Mouse (Mus musculus) neutrophil, adult 5-6 weeks (primary cell): ENCODE data around the gene Unc80. TPM values are rescaled to one million over a fixed set of nuclear protein-coding genes. Genes with fewer than 3 reads are reported as not detected.

Experiments used
- ATAC-seq: fragments of 151-379, 151-347 bp; 2 replicates; pipeline ENCODE4 v1.8.0; 2017; ENCODE audit warnings: mild to moderate bottlenecking, moderate TSS enrichment; ENCODE audit not compliant: insufficient number of reproducible peaks, poor library complexity, low FRiP score, severe bottlenecking; ENCODE audit errors: extremely low read depth
- total RNA-seq: library from RNA; stranded (forward); fragments of 200-1000 nt; gene quantifications from 2 replicates; pipeline ENCODE4 v1.2.3, GENCODE M21; 2017

The Unc80 gene
- not detected in 2 replicates for total RNA-seq

DNA sequence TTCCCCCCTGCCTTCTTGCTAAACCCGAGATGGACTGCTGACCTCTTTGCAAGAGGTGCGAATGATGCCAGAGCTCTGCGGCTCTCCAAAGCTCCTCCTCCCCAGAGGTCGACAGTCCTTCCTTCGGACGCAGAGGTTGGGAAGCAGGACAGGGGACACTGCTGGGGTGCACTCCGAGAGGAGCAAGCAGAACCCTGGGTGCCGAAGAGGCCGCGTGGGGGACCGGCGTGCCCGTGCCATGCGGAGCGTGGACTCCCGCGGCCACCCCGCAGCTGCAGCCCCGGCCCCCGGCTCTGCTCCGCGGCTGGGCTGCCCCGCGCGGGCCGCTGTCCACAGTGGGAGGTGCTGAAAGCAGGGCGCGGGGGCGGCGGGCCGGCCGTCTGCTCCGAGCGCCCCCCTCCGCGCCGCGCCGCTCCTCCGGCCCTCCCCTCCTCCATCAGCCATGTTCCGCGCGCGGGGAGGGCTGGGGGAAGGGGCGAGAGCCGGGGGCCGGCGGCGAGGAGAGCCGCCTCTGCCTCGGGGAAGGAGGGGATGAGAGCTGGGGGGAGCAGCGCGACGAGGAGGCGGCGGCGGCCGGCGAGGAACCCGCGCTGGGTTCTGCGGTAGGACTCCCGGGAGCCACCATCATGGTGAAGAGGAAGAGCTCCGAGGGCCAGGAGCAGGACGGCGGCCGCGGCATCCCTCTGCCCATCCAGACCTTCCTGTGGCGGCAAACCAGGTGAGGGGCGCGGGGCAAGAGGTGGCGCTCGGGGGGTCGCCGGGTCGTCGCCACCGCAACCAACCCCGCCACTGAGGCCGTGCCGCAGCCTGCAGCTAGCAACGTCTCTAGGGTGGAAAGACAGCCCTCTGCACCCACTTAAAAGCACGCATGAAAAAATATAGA lies at the start of gene Unc80:
Unc80 (plus strand) TSS at position 547 of the 883 bp plus-strand sequence.
- ATAC-seq = no peak

GRCm38 (mm10) chr1:66426073-66426472 lies 42.1 kb upstream of the Unc80 start:
- ATAC-seq = no peak

GRCm38 (mm10) chr1:66430962-66431361 lies 37.2 kb upstream of the Unc80 start:
- ATAC-seq = no peak

DNA sequence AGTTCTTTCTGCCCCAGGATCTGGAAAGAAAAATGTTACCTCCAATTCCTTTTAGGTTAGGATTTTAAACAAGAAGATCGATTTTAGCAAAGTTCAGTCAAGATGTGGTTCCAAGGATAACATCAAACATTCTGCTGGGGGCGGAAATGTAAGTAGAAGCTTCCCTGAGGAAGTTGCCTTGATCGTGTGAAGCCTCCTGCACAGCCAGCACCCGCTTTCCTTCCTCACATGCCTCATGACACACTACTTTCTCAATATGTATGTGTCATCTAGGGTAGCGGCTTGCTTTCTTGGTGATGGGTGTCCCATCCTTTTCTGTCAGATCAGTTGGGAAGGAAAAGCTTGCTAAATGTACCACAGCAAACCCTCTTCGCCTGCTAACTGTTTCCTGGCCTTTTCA lies 36.7 kb upstream of the Unc80 start:
- ATAC-seq = no peak

DNA sequence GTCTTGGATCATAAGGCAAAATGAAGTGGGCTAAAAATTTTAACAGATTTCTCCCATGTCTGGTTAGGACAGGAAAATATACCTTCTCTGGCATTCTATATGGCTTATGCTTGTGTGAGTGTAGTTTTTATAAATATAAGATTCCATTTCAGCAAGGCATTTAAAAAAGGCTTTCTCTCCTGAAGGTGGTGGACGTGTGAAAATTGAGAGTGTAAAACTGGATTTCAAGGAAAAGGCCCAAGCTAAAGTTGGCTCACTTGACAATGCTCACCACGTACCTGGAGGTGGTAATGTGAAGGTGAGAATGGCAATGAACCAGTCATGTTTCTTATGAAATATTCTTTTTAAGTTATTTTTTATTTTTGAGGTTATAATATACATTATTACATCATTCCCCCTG lies 30.1 kb upstream of the Unc80 start:
- ATAC-seq = no peak

- no peak for ATAC-seq
Measured at GRCm38 (mm10) chr1:66442922-66443321, 25.2 kb upstream of the Unc80 start.

GRCm38 (mm10) chr1:66449471-66449870 lies 18.7 kb upstream of the Unc80 start:
- ATAC-seq = no peak

GRCm38 (mm10) chr1:66456580-66456979 lies 11.6 kb upstream of the Unc80 start:
- no peak for ATAC-seq

- no peak for ATAC-seq
Measured at GRCm38 (mm10) chr1:66457747-66458146, 10.4 kb upstream of the Unc80 start.

- no peak for ATAC-seq
Measured at GRCm38 (mm10) chr1:66459394-66459793, 8.8 kb upstream of the Unc80 start.

DNA sequence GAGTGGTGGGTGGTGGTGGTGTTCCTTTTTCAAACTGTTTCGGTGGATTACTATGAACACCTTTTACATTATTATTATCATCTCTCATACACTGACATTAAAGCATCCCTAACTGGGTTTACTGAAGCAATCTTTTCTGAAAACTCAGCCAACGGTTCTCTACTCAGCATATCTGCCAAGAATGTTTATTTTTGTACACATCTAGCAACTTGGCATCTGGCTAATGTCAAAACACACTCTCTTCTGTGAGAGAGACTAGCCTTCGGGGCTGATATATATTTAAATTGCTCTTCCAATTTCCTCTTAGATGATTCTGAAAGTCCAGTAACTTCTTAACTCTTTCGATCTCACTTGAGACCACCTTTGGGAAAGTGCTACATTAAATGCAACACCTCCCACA lies 7.3 kb upstream of the Unc80 start:
- ATAC-seq = no peak

GRCm38 (mm10) chr1:66468704-66469020 lies 495 bp downstream of the Unc80 start:
- ATAC-seq = no peak

DNA sequence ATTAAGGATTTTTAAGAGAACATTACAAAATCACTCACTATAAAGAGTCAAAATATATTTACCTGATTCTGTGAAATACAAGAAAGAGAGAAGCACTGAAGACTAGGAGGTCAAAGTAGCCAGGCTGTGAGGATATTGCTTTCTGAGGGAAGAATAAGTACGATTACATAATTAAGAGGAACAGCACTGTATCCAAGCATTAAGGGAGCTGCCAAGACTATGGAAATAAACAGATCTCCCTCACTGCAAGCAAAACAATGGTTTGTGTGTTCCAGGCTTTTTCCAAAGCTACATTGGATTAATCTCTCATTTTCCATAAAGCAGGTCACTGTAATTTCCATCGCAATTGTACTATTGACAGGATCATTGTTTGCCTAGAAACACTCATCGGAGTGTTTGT lies 14.6 kb downstream of the Unc80 start:
- ATAC-seq = no peak

- ATAC-seq = no peak
Measured at GRCm38 (mm10) chr1:66493064-66493463, 24.9 kb downstream of the Unc80 start.

DNA sequence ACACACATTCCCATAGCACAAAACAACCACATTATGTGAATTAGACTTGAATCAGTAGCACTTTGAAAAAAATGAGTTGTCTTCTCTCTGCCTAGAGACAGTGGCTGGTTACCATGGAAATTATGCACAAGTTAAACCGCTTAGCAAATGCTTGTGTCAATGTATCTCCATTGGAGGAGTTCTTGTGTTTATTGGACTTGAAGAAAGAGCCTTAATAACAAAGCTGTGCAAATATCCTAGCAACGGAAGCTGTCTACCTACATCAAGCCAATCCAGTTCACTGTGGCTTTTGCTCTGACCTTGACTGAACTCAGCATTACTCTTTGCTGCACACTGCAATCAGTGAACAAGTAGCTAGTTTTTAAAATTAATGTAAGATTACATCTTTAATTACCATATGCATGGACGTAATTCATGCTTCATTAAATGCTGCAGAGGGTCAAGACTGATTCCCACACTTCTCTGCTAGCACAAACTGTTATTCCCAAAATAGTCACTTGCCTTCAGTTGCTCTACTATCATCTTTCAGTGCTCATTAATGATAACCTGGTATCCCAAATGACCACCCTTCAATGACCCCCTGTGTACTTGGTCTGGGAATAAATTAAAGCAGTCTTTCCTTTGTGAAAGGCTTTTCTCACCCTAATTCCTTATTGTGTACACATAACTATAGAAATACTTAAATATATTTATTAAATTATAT lies 27.3 kb downstream of the Unc80 start:
- ATAC-seq = no peak

DNA sequence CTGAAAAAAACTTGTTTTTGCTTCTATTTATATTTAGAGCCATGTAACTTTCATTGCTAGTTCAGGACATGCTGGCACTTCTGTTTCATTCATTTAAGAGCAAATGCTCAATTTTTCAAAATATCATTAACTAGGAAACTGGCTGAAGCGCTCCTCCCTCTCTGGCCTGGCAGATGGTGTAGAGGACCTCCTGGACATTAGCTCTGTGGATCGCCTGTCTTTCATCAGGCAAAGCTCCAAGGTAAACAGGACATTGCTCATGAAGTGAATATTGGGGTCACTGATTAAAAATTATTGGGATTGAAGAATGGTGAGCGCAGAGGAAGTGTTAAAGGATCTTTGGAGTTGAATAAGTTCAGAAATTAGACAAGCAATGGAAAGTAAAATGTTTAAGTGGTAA lies 82.6 kb downstream of the Unc80 start:
- ATAC-seq = no peak

- ATAC-seq = peak; percentile 44; the same call in 1 of the 2 replicates
Measured at GRCm38 (mm10) chr1:66552396-66552966, 84.3 kb downstream of the Unc80 start.

DNA sequence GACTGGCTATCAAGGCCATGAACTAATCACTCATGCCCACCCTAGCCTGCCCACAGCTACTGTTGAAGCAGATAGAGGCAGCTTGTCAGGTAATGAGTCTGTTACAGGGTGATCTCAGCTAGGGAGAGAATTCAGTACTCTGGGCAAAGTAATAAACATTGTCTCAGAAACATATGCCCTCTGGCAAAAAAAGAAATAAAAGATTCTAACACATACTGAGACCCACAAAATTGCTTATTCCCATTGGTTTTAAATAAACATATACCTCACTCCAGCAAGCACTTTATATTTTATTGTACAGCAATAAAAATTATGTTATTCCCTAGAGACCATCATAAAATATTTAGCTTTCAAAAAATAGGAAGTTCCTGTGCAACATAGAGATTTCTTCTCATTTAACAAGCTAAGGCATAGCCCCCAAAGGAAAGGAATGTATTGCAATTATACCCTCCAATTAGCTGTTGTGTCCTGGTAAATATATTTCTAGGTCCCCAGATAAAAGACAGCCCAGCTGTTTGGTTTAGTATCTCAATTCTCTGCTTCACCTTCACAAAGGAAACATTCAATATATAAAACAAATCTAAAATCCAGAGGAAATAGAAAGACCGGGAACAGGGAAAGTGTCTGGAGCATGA lies 93.6 kb downstream of the Unc80 start:
- ATAC-seq = no peak

- no peak for ATAC-seq
Measured at GRCm38 (mm10) chr1:66562332-66562731, 94.2 kb downstream of the Unc80 start.

DNA sequence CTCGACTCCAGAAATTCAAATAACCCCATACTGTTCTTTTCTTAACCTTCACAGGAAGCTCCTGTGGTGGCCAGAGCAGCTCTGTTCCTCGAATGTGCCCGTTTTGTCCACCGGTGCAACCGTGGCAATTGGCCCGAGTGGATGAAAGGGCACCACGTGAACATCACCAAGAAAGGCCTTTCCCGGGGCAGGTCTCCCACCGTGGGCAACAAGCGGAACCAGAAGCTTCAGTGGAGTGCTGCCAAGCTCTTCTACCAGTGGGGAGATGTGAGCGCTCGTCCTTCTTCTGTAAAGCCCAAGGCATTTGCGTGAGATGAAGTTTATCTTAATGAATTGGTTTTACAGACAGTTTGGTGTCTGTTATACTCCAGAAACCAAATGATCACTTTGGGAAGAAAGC lies 101.6 kb downstream of the Unc80 start:
- no peak for ATAC-seq
